Mouse (Mus musculus): ENCODE results near the gene Cacna2d3. TPM values are rescaled to one million over a fixed set of nuclear protein-coding genes. Genes with fewer than 3 reads are reported as not detected.

Gene Cacna2d3
- total and polyA plus RNA-seq, 3 experiments, result not detected

- H3K9me3 ChIP-seq (replicated peaks; ENCODE audit: insufficient read depth, low read length), result no peaks in the 10 kb centered on the region
- H3K4me1 ChIP-seq (ENCODE audit: control insufficient read depth in 1 of 2, insufficient read depth in 2 of 2, low read length in 2 of 2), result no peaks in the 10 kb centered on the region
- TF ChIP-seq USF2 (IDR thresholded peaks at IDR 0.05; ENCODE audit: borderline replicate concordance in 1 of 2, insufficient read depth in 1 of 2, low read depth in 1 of 2, low read length in 2 of 2) (no peak), HCFC1 (IDR thresholded peaks at IDR 0.05; ENCODE audit: low read depth, low read length) (no peak), POLR2AphosphoS2 (IDR thresholded peaks at IDR 0.05; ENCODE audit: low read length) (no peak), BHLHE40 (IDR thresholded peaks at IDR 0.05; ENCODE audit: borderline replicate concordance, low read depth, low read length) (no peak), SIN3A (IDR thresholded peaks at IDR 0.05; ENCODE audit: low read length) (no peak), SMC3 (IDR thresholded peaks at IDR 0.05; ENCODE audit: low read depth, low read length) (no peak), UBTF (IDR thresholded peaks at IDR 0.05; ENCODE audit: borderline replicate concordance, insufficient read depth, low read depth, low read length) (no peak), ELF1 (IDR thresholded peaks at IDR 0.05; ENCODE audit: low read depth, low read length) (no peak), E2F4 (IDR thresholded peaks at IDR 0.05; ENCODE audit: borderline replicate concordance, low read depth, low read length) (no peak), ZKSCAN1 (IDR thresholded peaks at IDR 0.05; ENCODE audit: low read depth, low read length) (no peak), MXI1 (IDR thresholded peaks at IDR 0.05; ENCODE audit: low read depth, low read length) (no peak), CHD1 (IDR thresholded peaks at IDR 0.05; ENCODE audit: low read depth, low read length) (no peak)
- no peaks in the 10 kb centered on the region for H3K36me3 ChIP-seq (ENCODE audit: control insufficient read depth in 1 of 2, insufficient read depth in 2 of 2, low read length in 2 of 2)
- no peak for DNase-seq (ENCODE audit: low read depth, low spot score)
- no peaks in the 10 kb centered on the region for H3K79me2 ChIP-seq (ENCODE audit: control insufficient read depth, insufficient read depth, low read length, poor library complexity)
- no peak overlapping the region for H3K4me3 ChIP-seq (ENCODE audit: control insufficient read depth in 1 of 2, insufficient read depth in 1 of 2, low read depth in 2 of 2, low read length in 2 of 2)
- H3K9ac ChIP-seq (ENCODE audit: control insufficient read depth, low read depth, low read length, poor library complexity, severe bottlenecking), result no peak overlapping the region
- no peaks in the 10 kb centered on the region for H3K27me3 ChIP-seq (ENCODE audit: control insufficient read depth in 1 of 2, insufficient read depth in 2 of 2, low read length in 2 of 2)
- no peak overlapping the region for H3K27ac ChIP-seq (ENCODE audit: control insufficient read depth, low read depth, low read length)
Observed at GRCm38 (mm10) chr14:29720334-29720911, 1.2 kb downstream of the Cacna2d3 start.

DNA sequence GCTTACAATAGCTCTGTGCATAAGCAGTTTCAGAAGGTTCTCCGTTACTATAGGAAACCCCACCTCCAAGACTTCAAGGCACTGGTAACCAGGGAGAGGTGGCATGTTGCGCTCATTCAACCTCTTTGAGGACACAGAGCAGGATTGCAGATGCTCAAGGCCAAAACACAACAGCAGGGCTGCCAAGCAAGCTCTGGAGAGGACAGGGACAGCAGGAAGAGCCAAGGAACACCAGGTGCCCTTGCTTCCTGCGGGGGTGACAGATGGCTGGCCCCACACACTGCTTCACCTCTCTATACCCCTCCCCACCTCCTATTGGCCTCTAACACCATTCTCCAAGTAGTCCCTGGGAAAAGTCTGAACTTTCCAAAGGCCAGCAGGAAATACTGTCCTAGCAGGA lies 9.0 kb downstream of the Cacna2d3 start:
- Histone ChIP-seq H3K27me3 (ENCODE audit: control insufficient read depth in 1 of 2, insufficient read depth in 2 of 2, low read length in 2 of 2) (no peaks in the 10 kb centered on the region; a peak in 1 of 4 replicates), H3K9ac (ENCODE audit: control insufficient read depth, low read depth, low read length, poor library complexity, severe bottlenecking) (no peak overlapping the region), H3K4me1 (ENCODE audit: control insufficient read depth in 1 of 2, insufficient read depth in 2 of 2, low read length in 2 of 2) (no peaks in the 10 kb centered on the region), H3K36me3 (ENCODE audit: control insufficient read depth in 1 of 2, insufficient read depth in 2 of 2, low read length in 2 of 2) (no peaks in the 10 kb centered on the region), H3K4me3 (ENCODE audit: control insufficient read depth in 1 of 2, insufficient read depth in 1 of 2, low read depth in 2 of 2, low read length in 2 of 2) (no peak overlapping the region), H3K27ac (ENCODE audit: control insufficient read depth, low read depth, low read length) (no peak overlapping the region), H3K79me2 (ENCODE audit: control insufficient read depth, insufficient read depth, low read length, poor library complexity) (no peaks in the 10 kb centered on the region), H3K9me3 (replicated peaks; ENCODE audit: insufficient read depth, low read length) (no peaks in the 10 kb centered on the region)
- no peak for DNase-seq (ENCODE audit: low read depth, low spot score)
- TF ChIP-seq ZKSCAN1 (IDR thresholded peaks at IDR 0.05; ENCODE audit: low read depth, low read length) (no peak), TCF12 (IDR thresholded peaks at IDR 0.05; ENCODE audit: low read depth, low read length) (no peak), USF1 (IDR thresholded peaks at IDR 0.05; ENCODE audit: low read depth, low read length) (no peak), CHD1 (IDR thresholded peaks at IDR 0.05; ENCODE audit: low read depth, low read length) (no peak), POLR2A (IDR thresholded peaks at IDR 0.05; ENCODE audit: control insufficient read depth in 1 of 2, insufficient read depth in 1 of 2, low read depth in 1 of 2, low read length in 2 of 2, poor library complexity in 1 of 2) (no peak), ZMIZ1 (IDR thresholded peaks at IDR 0.05; ENCODE audit: low read depth, low read length) (no peak), ELF1 (IDR thresholded peaks at IDR 0.05; ENCODE audit: low read depth, low read length) (no peak), HCFC1 (IDR thresholded peaks at IDR 0.05; ENCODE audit: low read depth, low read length) (no peak), POLR2AphosphoS5 (IDR thresholded peaks at IDR 0.05; ENCODE audit: borderline replicate concordance, low read depth, low read length) (no peak), MEF2A (IDR thresholded peaks at IDR 0.05; ENCODE audit: extremely low read depth, insufficient replicate concordance, low read depth, low read length, poor library complexity, severe bottlenecking) (no peak), SIN3A (IDR thresholded peaks at IDR 0.05; ENCODE audit: low read length) (no peak), MXI1 (IDR thresholded peaks at IDR 0.05; ENCODE audit: low read depth, low read length) (no peak), GATA1 (IDR thresholded peaks at IDR 0.05; ENCODE audit: low read depth, low read length) (no peak), NELFE (IDR thresholded peaks at IDR 0.05; ENCODE audit: low read depth, low read length) (no peak), ZNF384 (IDR thresholded peaks at IDR 0.05; ENCODE audit: low read depth, low read length) (no peak), UBTF (IDR thresholded peaks at IDR 0.05; ENCODE audit: borderline replicate concordance, insufficient read depth, low read depth, low read length) (no peak), NRF1 (IDR thresholded peaks at IDR 0.05; ENCODE audit: insufficient read depth, low read depth, low read length, poor library complexity, severe bottlenecking) (no peak), KAT2A (conservative IDR thresholded peaks at IDR 0.05; ENCODE audit: low read depth, low read length) (no peak), ETS1 (IDR thresholded peaks at IDR 0.05; ENCODE audit: low read depth, low read length) (no peak), SMC3 (IDR thresholded peaks at IDR 0.05; ENCODE audit: low read depth, low read length) (no peak)

Measured in MEL (cell line).